Mouse (Mus musculus): Measurements from ENCODE around the gene Mrpl34. TPM values are rescaled to one million over a fixed set of nuclear protein-coding genes. Genes with fewer than 3 reads are reported as not detected.
A peak's percentile ranks its signal among the peaks of the same experiment; 100 is the strongest.
"Not testable (repeated sequence)": the region's sequence is repeated elsewhere in the genome, so short reads cannot be mapped to it uniquely, and the experiment has no call there.

Gene Mrpl34
- polyA plus RNA-seq (2015; fragmentation: Nextera tagmentation; extraction: Ambion mirVana): 175 and 192 TPM in 2 replicates

DNA sequence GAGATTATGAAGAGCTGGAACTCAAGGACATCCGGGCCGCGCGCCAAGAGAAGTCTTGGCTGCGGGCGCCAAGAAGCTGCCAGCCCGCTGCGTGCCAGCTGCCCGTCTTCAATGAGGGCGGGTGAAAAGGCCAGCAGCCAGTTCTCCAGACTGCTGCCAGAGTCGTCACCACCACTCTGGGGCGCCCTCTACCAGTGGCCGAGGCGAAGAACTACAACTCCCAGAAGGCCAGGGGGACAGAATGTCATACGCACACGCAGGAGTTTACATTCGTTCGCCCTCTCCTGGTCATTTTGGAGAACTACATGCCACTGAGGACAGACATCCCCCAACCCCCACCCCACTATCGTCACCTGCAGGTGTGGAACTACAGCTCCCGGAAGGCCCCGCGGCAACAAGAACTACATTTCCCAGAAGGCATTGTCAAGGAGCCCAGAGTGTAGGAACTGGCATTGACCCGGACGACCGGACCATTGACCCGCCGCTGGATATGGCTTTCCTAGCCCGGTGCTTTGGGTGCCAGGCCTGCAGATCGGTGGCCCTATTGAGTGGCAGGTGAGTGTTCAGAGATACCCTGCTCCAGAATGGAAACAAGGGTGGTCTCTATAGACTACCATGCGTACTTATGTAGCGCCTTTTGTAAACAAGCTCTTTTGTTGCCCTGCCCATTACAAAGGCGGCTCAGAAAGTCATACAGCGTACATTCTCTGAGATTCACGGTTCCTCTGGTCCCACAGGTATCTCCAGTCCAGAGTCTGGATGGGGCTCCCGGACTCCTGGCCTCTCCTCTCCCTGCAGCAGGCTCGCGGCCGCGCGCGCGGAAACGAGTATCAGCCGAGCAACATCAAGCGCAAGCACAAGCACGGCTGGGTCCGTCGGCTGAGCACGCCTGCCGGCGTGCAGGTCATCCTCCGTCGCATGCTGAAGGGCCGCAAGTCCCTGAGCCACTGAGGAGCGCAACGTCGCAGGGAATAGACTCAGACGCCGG lies at the start of gene Mrpl34:
Gene Mrpl34 (plus strand): TSS at position 447 of the 988 bp plus-strand sequence.
- WGBS: under 1% methylated on average over 59 of the region's 59 CpGs
- Histone ChIP-seq H3K4me2 (ENCODE audit: low read depth, low read length) (peak within 1 kb of the TSS; percentile 78), H3K27ac (ENCODE audit: low read length) (peak within 1 kb of the TSS; percentile 97), H3K27me3 (ENCODE audit: control insufficient read depth, insufficient read depth, low read length) (no peaks in the 10 kb centered on the region), H3K4me3 (ENCODE audit: low read length) (peak within 1 kb of the TSS; percentile 71), H3K36me3 (ENCODE audit: control insufficient read depth, insufficient read depth) (peaks cover 11% of the 10 kb centered on the region), H3K4me1 (ENCODE audit: control insufficient read depth, insufficient read depth, low read length) (peaks cover 24% of the 10 kb centered on the region), H3K9ac (ENCODE audit: low read length) (peak within 1 kb of the TSS; percentile 87), H3K9me3 (replicated peaks; ENCODE audit: control insufficient read depth, low read length) (no peaks in the 10 kb centered on the region)
- ATAC-seq (replicated peaks; ENCODE audit: extremely low read depth, insufficient read depth, low FRiP score): peak; percentile 80

DNA sequence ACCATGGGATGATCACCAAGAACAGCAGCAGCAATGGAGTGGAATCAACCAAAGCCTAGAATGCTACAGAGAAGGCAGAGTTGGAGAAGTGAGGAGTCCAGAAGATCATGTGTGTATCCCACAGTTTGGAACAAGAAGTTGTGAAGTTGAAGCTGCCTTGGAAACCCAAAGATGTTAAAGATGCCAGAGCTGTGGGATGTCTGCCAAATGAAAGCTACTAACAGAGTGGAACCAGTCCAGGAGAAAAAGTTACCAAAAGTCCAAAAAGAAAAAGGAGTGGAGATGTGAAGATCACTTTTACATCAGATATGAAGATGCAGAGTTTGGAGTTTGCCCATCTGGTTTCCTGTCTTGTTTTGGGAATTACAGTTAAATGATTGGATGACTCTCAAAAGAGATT lies 42.6 kb upstream of the Mrpl34 start:
- Histone ChIP-seq H3K36me3 (ENCODE audit: control insufficient read depth, insufficient read depth) (no peaks in the 10 kb centered on the region), H3K4me3 (ENCODE audit: low read length) (no peak overlapping the region), H3K9me3 (replicated peaks; ENCODE audit: control insufficient read depth, low read length) (peaks cover 7% of the 10 kb centered on the region), H3K27ac (ENCODE audit: low read length) (no peak overlapping the region), H3K27me3 (ENCODE audit: control insufficient read depth, insufficient read depth, low read length) (no peaks in the 10 kb centered on the region), H3K4me2 (ENCODE audit: low read depth, low read length) (no peak overlapping the region), H3K4me1 (ENCODE audit: control insufficient read depth, insufficient read depth, low read length) (no peaks in the 10 kb centered on the region), H3K9ac (ENCODE audit: low read length) (no peak overlapping the region)
- no peak for ATAC-seq (replicated peaks; ENCODE audit: extremely low read depth, insufficient read depth, low FRiP score)

DNA sequence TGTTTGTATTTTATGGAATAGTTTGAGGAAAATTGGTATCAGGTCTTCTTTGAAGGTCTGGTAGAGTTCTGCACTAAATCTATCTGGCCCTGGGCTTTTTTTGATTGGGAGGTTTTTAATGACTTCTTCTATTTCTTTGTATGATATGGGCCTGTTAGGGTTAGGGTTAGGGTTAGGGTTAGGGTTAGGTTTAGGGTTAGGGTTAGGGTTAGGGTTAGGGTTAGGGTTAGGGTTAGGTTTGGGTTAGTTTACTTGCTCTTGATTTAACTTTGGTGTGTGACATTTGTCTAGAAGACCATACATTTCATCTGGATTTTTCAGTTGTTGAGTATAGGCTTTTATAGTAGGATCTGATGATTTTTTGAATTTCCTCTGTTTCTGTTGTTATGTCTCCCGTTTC lies 31.8 kb upstream of the Mrpl34 start:
- not testable (repeated sequence) for ATAC-seq (replicated peaks; ENCODE audit: extremely low read depth, insufficient read depth, low FRiP score); H3K9me3 ChIP-seq (replicated peaks; ENCODE audit: control insufficient read depth, low read length); H3K36me3 ChIP-seq (ENCODE audit: control insufficient read depth, insufficient read depth); H3K4me2 ChIP-seq (ENCODE audit: low read depth, low read length); H3K27ac ChIP-seq (ENCODE audit: low read length); H3K4me3 ChIP-seq (ENCODE audit: low read length); H3K9ac ChIP-seq (ENCODE audit: low read length); H3K27me3 ChIP-seq (ENCODE audit: control insufficient read depth, insufficient read depth, low read length); H3K4me1 ChIP-seq (ENCODE audit: control insufficient read depth, insufficient read depth, low read length)
- WGBS: 52% methylated on average over 1 of the region's 1 CpGs

DNA sequence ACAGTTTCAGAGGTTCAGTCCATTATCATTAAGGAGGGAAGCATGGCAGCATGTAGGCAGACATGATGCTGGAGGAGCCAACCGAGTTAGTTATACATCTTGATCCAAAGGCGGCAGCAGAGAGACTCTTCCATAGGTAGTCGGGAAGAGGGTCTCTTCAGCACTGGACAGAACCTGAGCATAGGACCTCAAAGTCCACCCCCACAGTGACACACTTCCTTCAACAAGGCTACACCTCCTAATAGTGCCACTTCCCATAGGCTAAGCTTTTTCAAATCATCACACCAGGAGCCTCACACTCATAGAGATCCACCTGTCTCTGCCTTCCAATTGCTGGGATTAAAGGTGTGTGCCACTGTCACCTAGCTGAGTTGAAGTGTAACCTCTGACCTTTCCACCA lies 27.7 kb upstream of the Mrpl34 start:
- Histone ChIP-seq H3K9me3 (replicated peaks; ENCODE audit: control insufficient read depth, low read length) (no peaks in the 10 kb centered on the region), H3K36me3 (ENCODE audit: control insufficient read depth, insufficient read depth) (no peaks in the 10 kb centered on the region), H3K4me1 (ENCODE audit: control insufficient read depth, insufficient read depth, low read length) (no peaks in the 10 kb centered on the region), H3K4me2 (ENCODE audit: low read depth, low read length) (no peak overlapping the region), H3K27me3 (ENCODE audit: control insufficient read depth, insufficient read depth, low read length) (peaks cover 2% of the 10 kb centered on the region; the same call in 1 of the 2 replicates), H3K27ac (ENCODE audit: low read length) (no peak overlapping the region), H3K9ac (ENCODE audit: low read length) (no peak overlapping the region), H3K4me3 (ENCODE audit: low read length) (no peak overlapping the region)
- ATAC-seq (replicated peaks; ENCODE audit: extremely low read depth, insufficient read depth, low FRiP score): no peak
- WGBS: 52% methylated on average over 3 of the region's 3 CpGs

DNA sequence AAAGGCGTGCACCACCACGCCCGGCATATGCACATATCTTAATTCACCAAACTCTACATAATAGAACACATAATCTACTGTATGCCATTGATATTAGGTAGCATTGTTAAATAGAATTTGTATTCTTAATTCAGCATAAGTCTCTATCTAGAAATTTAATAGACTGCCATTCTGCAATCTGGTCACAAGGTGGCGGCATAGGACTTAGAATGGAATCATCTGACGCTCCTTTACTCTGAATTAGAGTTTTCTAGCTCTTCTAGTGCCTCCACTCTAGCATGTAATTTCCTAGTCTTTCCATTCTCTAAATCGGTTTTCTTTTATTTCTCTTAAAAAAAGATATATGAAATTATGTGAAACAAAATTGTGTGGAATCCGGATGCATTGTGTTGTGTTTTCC lies 23.4 kb upstream of the Mrpl34 start:
- H3K9me3 ChIP-seq (replicated peaks; ENCODE audit: control insufficient read depth, low read length): no peaks in the 10 kb centered on the region
- WGBS: under 1% methylated on average over 7 of the region's 7 CpGs
- no peak overlapping the region for H3K27ac ChIP-seq (ENCODE audit: low read length)
- no peaks in the 10 kb centered on the region for H3K4me1 ChIP-seq (ENCODE audit: control insufficient read depth, insufficient read depth, low read length)
- H3K36me3 ChIP-seq (ENCODE audit: control insufficient read depth, insufficient read depth): no peaks in the 10 kb centered on the region
- H3K4me3 ChIP-seq (ENCODE audit: low read length): no peak overlapping the region
- no peak overlapping the region for H3K4me2 ChIP-seq (ENCODE audit: low read depth, low read length)
- ATAC-seq (replicated peaks; ENCODE audit: extremely low read depth, insufficient read depth, low FRiP score): no peak
- H3K27me3 ChIP-seq (ENCODE audit: control insufficient read depth, insufficient read depth, low read length): peaks cover 6% of the 10 kb centered on the region
- no peak overlapping the region for H3K9ac ChIP-seq (ENCODE audit: low read length)

DNA sequence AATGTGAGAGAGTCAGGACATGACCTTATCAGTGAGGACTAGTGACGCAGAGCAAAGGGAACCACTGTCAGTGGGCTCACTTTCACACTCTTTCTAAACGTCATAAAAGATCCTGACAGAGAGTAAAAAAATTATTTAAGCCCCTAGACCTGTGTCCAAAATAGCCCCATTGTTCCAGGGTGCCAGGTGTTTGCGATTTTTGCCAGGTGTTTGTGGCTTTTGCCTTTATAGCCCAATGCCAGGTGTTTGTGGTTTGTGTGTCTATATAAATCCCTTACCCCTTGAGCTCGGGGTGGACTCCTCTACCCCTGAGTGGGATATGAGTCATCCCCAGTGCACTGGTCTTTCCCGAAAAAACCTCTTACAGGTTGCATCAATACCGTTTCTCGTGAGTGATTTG lies 19.7 kb upstream of the Mrpl34 start:
- ATAC-seq (replicated peaks; ENCODE audit: extremely low read depth, insufficient read depth, low FRiP score): no peak
- no peaks in the 10 kb centered on the region for H3K9me3 ChIP-seq (replicated peaks; ENCODE audit: control insufficient read depth, low read length)
- 66% methylated on average over 7 of the region's 7 CpGs for WGBS
- H3K4me3 ChIP-seq (ENCODE audit: low read length): no peak overlapping the region
- H3K4me1 ChIP-seq (ENCODE audit: control insufficient read depth, insufficient read depth, low read length): no peaks in the 10 kb centered on the region
- no peaks in the 10 kb centered on the region for H3K36me3 ChIP-seq (ENCODE audit: control insufficient read depth, insufficient read depth)
- H3K4me2 ChIP-seq (ENCODE audit: low read depth, low read length): no peak overlapping the region
- H3K27me3 ChIP-seq (ENCODE audit: control insufficient read depth, insufficient read depth, low read length): peaks cover 6% of the 10 kb centered on the region
- H3K27ac ChIP-seq (ENCODE audit: low read length): no peak overlapping the region
- no peak overlapping the region for H3K9ac ChIP-seq (ENCODE audit: low read length)

DNA sequence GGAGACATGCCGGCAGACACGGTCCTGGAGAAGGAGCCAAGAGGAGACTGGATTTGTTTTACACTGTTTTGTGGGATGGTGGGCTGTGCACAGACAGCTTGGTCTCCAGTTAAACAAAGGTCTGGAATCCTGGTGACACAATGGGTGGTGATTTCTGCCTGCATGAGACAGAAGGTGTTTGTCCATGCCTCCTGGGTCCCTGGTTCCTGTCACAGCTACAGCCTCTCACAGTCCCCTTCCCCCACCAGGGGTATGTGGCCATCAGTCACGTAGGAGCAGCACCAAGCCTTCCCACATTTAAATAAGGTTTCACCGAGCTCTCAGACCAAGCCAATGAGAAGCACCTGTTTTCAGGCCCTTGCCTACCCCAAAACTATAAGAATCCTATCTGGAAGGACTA lies 13.4 kb upstream of the Mrpl34 start:
- 64% methylated on average over 4 of the region's 4 CpGs for WGBS
- H3K4me1 ChIP-seq (ENCODE audit: control insufficient read depth, insufficient read depth, low read length): no peaks in the 10 kb centered on the region
- no peak overlapping the region for H3K27ac ChIP-seq (ENCODE audit: low read length)
- H3K27me3 ChIP-seq (ENCODE audit: control insufficient read depth, insufficient read depth, low read length): no peaks in the 10 kb centered on the region
- H3K9ac ChIP-seq (ENCODE audit: low read length): no peak overlapping the region
- H3K4me3 ChIP-seq (ENCODE audit: low read length): no peak overlapping the region
- no peaks in the 10 kb centered on the region for H3K9me3 ChIP-seq (replicated peaks; ENCODE audit: control insufficient read depth, low read length)
- no peaks in the 10 kb centered on the region for H3K36me3 ChIP-seq (ENCODE audit: control insufficient read depth, insufficient read depth)
- ATAC-seq (replicated peaks; ENCODE audit: extremely low read depth, insufficient read depth, low FRiP score): no peak
- H3K4me2 ChIP-seq (ENCODE audit: low read depth, low read length): no peak overlapping the region

DNA sequence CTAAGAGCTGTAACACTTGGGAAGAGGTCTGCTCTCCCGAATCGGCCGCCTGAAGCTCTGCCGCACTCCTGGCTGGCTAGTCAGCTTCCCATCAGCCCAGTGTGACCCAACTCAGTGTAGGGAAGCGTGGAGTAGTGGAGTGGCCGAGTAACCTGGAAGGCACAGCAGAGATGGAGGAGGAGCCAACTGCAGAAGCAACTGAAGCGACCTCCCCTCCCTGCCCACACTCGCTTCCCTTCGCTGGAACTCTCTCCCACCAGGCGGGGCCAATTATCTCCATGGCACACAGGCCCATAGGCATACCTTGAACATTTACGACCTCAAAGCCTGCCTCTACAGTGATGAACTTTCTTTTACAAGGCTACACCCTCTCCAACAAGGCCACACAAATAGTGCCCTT lies 13.0 kb upstream of the Mrpl34 start:
- Histone ChIP-seq H3K36me3 (ENCODE audit: control insufficient read depth, insufficient read depth) (no peaks in the 10 kb centered on the region), H3K4me3 (ENCODE audit: low read length) (no peak overlapping the region), H3K4me1 (ENCODE audit: control insufficient read depth, insufficient read depth, low read length) (no peaks in the 10 kb centered on the region), H3K27ac (ENCODE audit: low read length) (no peak overlapping the region), H3K4me2 (ENCODE audit: low read depth, low read length) (no peak overlapping the region), H3K27me3 (ENCODE audit: control insufficient read depth, insufficient read depth, low read length) (no peaks in the 10 kb centered on the region), H3K9ac (ENCODE audit: low read length) (no peak overlapping the region), H3K9me3 (replicated peaks; ENCODE audit: control insufficient read depth, low read length) (no peaks in the 10 kb centered on the region)
- 48% methylated on average over 11 of the region's 11 CpGs for WGBS
- ATAC-seq (replicated peaks; ENCODE audit: extremely low read depth, insufficient read depth, low FRiP score): no peak

DNA sequence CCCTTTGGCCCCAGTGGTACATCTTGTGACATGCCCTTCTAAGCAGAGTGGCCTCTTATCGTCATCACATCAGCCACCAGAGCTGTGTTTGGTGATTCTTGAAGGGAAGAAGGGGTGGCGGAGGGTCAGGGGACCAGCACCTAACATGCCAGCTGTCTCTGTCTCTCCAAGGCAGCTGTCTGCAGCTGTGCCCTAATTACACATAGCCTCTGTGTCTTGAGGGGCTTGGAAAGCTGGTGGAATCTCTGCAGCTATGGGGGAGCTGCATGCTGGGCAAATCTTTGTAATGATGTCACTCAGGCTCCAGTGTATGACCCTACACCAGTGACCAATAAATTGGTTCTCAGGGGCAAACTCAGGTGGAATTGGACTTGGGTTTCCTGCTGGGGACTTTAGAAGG lies 12.1 kb upstream of the Mrpl34 start:
- Histone ChIP-seq H3K4me2 (ENCODE audit: low read depth, low read length) (no peak overlapping the region), H3K4me1 (ENCODE audit: control insufficient read depth, insufficient read depth, low read length) (no peaks in the 10 kb centered on the region), H3K4me3 (ENCODE audit: low read length) (no peak overlapping the region), H3K27me3 (ENCODE audit: control insufficient read depth, insufficient read depth, low read length) (no peaks in the 10 kb centered on the region), H3K36me3 (ENCODE audit: control insufficient read depth, insufficient read depth) (0 out of 2 replicates have a peak, but pooled peaks cover 1% of the 10 kb centered on the region), H3K27ac (ENCODE audit: low read length) (no peak overlapping the region), H3K9me3 (replicated peaks; ENCODE audit: control insufficient read depth, low read length) (no peaks in the 10 kb centered on the region), H3K9ac (ENCODE audit: low read length) (no peak overlapping the region)
- 68% methylated on average over 2 of the region's 2 CpGs for WGBS
- ATAC-seq (replicated peaks; ENCODE audit: extremely low read depth, insufficient read depth, low FRiP score): no peak
